In genomic region chr10:21973676-21974075, GRCm38 (mm10) we compare ENCODE assay signal across 21 mouse cellular contexts.
DNase-seq lines count a peak whose midpoint lies in the region; TF ChIP-seq lines count a peak whose summit lies in the region.
"Had no signal": no experiment of that assay in that cellular context is flagged by ENCODE, and none has a peak within 500 bp of the region (broad histone marks: within the 10 kb centered on the region; RNA-seq: fewer than 3 reads in every experiment).

No protein-coding gene starts in this region.

- intact Hi-C loops in gastrocnemius, adult 2 months (cut with DNase I) = no loop called here

- no peak for TF ChIP-seq CTCF in gastrocnemius, adult 2 months (IDR thresholded peaks at IDR 0.05)

- no peak overlapping the region for H3K27ac ChIP-seq in gastrocnemius, adult 2 months
- H3K27ac ChIP-seq: embryonic facial prominence, embryonic 13.5 days; embryonic facial prominence, embryonic 15.5 days; forebrain, embryonic 10.5 days; forebrain, embryonic 12.5 days had no signal

- no peak overlapping the region for H3K4me3 ChIP-seq in gastrocnemius, adult 2 months
- H3K4me3 ChIP-seq: embryonic facial prominence, embryonic 13.5 days; embryonic facial prominence, embryonic 15.5 days; erythroblast, embryonic 14.5 days; forebrain, embryonic 10.5 days; forebrain, embryonic 12.5 days had no signal

- peak; percentile 47 for DNase-seq in adrenal gland, adult 2 months
- no peak for DNase-seq in adrenal gland, adult 18-20 months (ENCODE audit: low spot score in 2 of 2)
- DNase-seq in gastrocnemius, adult 2 months = peak; percentile 40
- DNase-seq in gastrocnemius, postnatal 25 days = no peak
- peak; percentile 68 for DNase-seq in NIH3T3 (ENCODE audit: low read depth)
- DNase-seq in adipocyte (ENCODE audit: low spot score) = peak; percentile 28
- no peak for DNase-seq in cerebellum, adult 8-10 months
- DNase-seq in layer of hippocampus, postnatal 14 days (ENCODE audit: low spot score in 2 of 2) = no peak
- DNase-seq: adrenal gland, adult 8-10 months; adrenal gland, postnatal 14 days; cerebellum, adult 11 months; cerebellum, adult 18-20 months; cerebellum, adult 9-10 months; cerebellum, postnatal 10 days; cerebellum, postnatal 25 days; embryo, embryonic 11 days had no signal

Comparison
In these comparisons a context has a peak if more than half of its experiments do, and no peak if none do; other contexts are left out.
1. DNase-seq: peak in adrenal gland, adult 2 months (single experiment), gastrocnemius, adult 2 months (single experiment), NIH3T3 (single experiment) and adipocyte (single experiment); none in adrenal gland, adult 18-20 months (0 of 2), gastrocnemius, postnatal 25 days (single experiment), cerebellum, adult 8-10 months (single experiment) and layer of hippocampus, postnatal 14 days (0 of 2).